Mouse (Mus musculus) left cerebral cortex, adult 2 months (tissue): ENCODE data around the gene A930017K11Rik. TPM values are rescaled to one million over a fixed set of nuclear protein-coding genes. Genes with fewer than 3 reads are reported as not detected.
A peak's percentile ranks its signal among the peaks of the same experiment; 100 is the strongest.

ENCODE experiments used
- DNase-seq, 2 experiments: peaks; one replicate each; pipeline ENCODE4 v3.0.0; 2021 to 2022; ENCODE audit warnings: low spot score in 2 of 2, mixed read lengths in 1 of 2; ENCODE audit errors: extremely low spot score in 1 of 2
- H3K27ac ChIP-seq: fragments of 200-600 bp; 2 replicates; pipeline ENCODE4 v1.8.1; 2022
- H3K4me3 ChIP-seq: fragments of 200-600 bp; 2 replicates; pipeline ENCODE4 v1.8.1; 2022
- CTCF ChIP-seq: fragments of 200-600 bp; IDR thresholded peaks from 2 replicates; pipeline ENCODE4 v1.8.1; 2022; ENCODE audit warnings: antibody characterized with exemption, mild to moderate bottlenecking, moderate library complexity
- intact Hi-C: fragments of 180-260 bp; cut with DNase I; formaldehyde crosslinking; loops from one replicate; pipeline ENCODE4 v1.15.1; 2025
- long read RNA-seq, 2 experiments: library from polyadenylated mRNA; stranded (forward); transcript quantifications; one replicate each; pipeline ENCODE4 v2.0.0; 2021; ENCODE audit warnings: borderline mapping rate in 2 of 2
- total RNA-seq, 2 experiments: library from RNA; stranded (reverse); gene quantifications; 2 replicates each; pipeline ENCODE4 v1.2.3; 2021

Gene A930017K11Rik
- total RNA-seq: under 1 TPM; 0.26 to 0.27 TPM
- long read RNA-seq, experiment 1, partial matches to known transcripts: 1 of 3 reads
- long read RNA-seq, experiment 1, other reads (novel, unspliced or antisense): 2 of 3 reads
- long read RNA-seq, experiment 2: 0 reads

DNA sequence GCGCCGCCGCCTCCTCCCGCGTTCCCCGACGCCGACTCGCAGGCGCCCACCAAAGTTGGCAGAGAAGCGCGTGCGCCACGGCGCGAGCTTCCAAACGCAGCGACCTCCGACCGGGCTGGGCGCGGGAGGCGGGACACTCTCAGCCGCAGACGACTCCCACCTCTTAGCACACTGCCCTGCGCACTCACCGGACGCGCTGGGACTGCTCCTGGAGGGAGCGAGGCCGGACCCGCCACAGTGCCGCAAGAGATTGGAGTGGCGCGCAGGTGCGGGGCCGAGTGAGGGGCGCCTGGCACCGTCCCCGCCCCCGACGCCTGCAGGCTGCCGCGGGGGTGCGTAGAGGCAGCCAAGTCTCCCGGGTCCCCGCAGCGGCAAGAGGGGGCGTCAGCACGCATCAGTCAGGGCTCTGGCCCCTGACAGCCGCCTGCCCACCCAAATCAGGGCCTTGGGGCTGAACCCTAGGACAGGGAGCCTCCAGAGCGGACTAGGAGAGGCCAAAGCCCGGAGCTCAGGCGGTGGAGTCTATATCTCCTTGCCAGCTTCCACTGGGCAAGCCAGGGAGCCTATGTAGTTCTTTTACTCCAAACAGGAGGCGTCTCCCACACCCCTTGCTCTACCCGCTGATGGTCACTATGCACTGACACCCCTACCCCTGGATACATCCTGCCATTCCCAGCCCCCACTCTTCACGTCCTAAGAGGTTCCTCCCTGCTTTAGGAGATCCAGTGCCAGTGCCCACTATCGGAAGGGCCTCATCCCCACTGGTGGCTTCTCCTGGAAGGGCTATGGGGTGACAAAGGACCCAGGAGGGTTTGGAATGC lies at the start of gene A930017K11Rik:
Gene A930017K11Rik (minus strand): TSS at position 763 of the 821 bp plus-strand sequence.
- TF ChIP-seq CTCF: no peak
- peak within 1 kb of the TSS; percentile 44; the same call in 1 of the 2 replicates for H3K27ac ChIP-seq
- DNase-seq: no peak
- peak within 1 kb of the TSS; percentile 25 for H3K4me3 ChIP-seq
- intact Hi-C loops: no loop called here

DNA sequence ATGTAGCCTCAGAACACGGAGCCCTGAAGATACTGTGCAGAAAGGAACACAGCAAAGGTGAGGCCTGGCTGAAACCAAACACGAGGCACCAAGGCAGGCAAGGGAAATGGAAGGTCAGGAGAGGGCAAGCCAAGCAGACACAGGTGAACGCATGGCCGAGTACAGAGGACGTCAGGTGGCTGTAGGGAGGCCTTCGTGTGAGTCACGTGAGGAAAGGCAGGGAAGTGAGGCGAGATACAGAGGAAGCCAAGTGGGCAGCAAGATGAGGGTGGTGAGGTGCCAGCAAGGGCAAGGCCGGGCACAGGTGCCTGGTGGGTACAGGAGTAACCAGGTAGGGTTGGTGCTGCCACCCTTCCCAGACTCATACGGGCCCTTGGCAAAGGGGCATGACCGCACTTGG lies 46.1 kb upstream of the A930017K11Rik start:
- TF ChIP-seq CTCF: no peak
- DNase-seq: no peak
- Histone ChIP-seq H3K27ac (no peak overlapping the region), H3K4me3 (no peak overlapping the region)
- intact Hi-C loops: no loop called here

DNA sequence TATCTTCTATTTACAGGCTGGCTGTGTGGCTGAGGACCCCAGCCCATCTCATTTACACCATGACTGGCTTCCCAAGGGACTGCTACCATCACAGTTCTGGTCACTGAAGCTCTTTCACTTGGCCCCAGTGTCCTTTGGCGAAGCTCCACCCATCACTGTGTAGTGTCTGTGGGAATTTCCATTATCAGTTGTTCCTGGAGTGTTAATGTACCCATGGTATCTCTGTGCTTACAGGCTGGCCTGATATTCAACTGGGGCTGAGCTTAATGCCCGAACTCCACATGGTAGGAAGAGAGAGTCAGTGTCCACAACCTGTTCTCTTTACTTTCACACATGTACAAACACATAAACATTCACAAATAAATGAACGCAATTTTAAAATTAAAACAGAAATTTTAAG lies 41.1 kb upstream of the A930017K11Rik start:
- TF ChIP-seq CTCF: no peak
- H3K4me3 ChIP-seq: no peak overlapping the region
- H3K27ac ChIP-seq: no peak overlapping the region
- DNase-seq: no peak
- intact Hi-C loops: no loop called here

DNA sequence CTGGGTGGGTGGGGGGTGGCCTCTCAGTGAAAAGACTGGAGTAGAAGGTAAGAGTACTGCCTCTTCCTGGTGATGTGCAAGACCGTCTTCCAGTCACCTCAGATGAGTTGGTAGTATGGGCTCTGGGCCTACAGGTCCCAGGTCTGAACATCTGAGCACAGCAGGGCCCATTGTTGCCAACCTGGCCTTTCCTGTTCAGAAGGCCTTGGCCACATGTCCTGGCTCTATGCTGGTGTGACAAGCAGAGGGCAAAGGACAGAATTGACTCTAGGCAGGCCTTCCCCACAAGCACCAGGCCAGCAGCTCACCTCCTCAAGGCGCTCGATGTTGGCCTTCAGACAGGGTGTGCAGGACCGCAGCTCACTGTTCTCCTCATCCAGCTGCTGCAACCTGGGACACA lies 39.9 kb upstream of the A930017K11Rik start:
- DNase-seq: no peak
- no peak overlapping the region for H3K4me3 ChIP-seq
- no peak for TF ChIP-seq CTCF
- H3K27ac ChIP-seq: no peak overlapping the region
- intact Hi-C loops: no loop called here

DNA sequence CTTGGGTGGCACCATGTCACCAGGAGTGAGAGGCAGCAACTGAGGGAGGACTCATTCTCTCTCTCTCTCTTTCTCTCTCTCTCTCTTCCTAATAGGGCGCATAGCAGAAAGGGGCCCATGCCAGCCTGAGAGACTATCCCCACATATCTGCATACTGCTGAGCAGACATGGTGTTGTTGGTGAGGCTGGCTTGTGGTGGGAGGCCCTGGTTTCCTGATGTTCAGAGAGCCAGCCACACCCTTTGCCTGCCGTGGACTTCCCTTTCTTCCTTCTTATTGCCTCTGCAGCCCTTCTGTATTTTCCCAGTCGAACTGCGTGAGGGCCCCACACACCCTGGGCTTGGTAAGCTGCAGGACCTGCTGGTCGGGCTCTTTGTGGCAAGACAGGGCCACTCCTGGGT lies 38.0 kb upstream of the A930017K11Rik start:
- DNase-seq: no peak
- no peak overlapping the region for H3K4me3 ChIP-seq
- intact Hi-C loops: no loop called here
- H3K27ac ChIP-seq: no peak overlapping the region
- TF ChIP-seq CTCF: no peak

DNA sequence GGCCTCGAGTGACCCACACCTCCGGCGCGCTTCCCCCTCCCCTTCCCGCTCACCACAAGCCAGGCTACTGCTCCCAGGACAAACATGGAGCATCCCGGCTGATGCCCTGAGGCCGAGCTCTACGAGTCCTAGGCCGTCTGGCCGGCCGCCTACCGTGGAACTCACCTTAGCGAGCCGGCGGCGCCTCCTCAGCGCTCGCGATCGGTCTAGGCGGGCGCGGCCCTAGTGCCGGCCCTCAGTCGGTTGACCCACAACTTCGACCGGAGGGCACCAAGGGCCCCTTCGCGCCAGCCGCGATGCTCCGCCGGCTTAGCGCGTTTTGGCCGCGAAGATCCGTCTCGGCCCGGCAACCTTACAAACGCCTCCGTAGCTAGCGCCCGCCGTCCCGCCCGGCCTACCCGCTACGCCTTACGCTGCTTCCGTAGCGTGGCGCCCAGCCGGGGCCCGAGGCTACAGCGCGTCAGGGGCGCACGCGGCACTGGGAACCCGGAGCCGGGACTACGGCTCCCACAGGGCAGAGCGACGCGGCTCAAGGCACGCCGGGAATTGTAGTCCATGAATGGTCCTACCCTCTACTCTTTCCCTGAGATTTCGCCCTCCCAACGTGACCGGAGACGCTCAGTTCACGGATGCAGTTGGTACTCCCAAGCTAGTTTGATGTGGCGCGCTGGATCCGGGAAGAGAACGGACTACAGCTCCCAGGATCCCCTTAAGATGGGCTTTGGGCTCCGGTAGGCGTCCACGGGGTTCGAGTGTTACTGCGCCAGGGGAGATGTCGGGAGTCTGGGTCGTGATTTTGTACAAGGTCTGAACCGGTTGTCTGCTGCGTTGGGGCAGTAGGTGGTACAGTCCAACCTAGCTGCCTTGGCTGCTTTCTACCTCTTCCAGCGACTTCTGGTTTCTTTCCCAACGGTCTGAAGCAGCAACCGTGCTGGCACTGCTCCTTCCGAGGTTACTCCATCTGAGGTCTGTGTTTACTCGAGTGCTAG lies 33.2 kb upstream of the A930017K11Rik start, which contains the start of gene Capn15:
Gene Capn15 (minus strand): TSS at position 491 of the 989 bp plus-strand sequence.
- Histone ChIP-seq H3K4me3 (peak within 1 kb of the TSS; percentile 79), H3K27ac (peak within 1 kb of the TSS; percentile 95)
- no peak for TF ChIP-seq CTCF
- intact Hi-C loops: loop anchor here (2.0 kb wide), 2 partner anchors 43 to 67 kb away; partner anchors contain the start of gene Rab40c
- peak; percentile 95 to 96 for DNase-seq

DNA sequence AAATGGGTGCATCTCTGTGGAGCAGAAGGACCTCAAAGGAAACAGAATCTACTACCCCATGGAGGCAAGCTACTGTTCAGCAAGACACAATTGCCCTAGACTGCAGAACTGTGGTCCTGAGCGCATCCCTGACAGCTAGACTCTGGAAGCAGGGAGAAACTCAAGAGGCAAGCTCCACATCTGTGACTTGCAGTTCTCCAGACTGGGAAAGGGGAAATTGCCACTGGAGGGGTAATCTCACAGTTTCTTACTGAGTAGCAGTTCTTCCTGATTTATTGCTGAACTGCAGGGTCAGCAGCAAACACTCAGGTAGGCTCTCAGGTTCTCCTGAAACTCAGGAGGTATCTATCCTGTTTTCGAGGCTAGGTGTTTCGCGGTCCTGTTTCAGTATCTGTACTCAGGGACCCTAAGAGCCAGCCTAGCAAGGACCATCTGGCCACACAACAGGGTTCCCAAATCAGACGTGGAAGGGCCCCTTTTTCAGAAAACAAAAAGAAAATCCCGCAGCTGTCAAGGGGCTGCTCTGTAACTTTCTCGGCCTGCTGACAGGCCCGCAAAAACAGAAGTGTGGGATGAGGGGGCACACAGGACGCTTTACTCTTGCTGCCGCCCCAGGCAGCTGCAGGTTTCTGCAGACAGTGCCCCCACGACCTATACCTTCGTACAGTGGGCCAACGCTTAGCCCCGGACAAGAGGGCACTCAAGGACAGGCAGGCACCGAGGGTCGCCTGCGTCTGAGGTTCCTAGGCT lies 32.4 kb upstream of the A930017K11Rik start:
- no peak for DNase-seq
- intact Hi-C loops: loop anchor here (2.0 to 5.0 kb wide), 3 partner anchors 42 to 92 kb away; partner anchors contain the start of gene Rab40c
- H3K27ac ChIP-seq: peak overlapping the region; percentile 95
- TF ChIP-seq CTCF: no peak
- H3K4me3 ChIP-seq: peak overlapping the region; percentile 79

DNA sequence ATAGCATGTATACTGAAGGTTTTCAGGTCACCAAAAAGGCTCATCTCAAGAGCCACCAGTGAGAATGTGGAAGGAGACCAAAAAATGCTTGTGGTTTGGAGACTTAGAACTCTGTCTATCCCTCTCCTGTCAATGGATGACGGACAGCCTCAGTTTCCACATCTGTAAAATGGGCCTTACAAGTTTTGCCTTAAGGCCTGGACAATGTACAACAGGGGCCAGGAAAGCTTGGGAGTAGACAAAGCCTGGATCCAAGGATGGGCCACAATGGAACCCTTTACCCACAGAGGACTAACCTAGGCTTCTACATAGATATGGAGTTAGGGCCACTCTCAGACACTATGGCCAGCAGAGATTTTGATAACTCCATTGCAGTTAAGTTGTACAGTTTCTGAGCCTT lies 31.7 kb upstream of the A930017K11Rik start:
- intact Hi-C loops: loop anchor here (2.0 to 5.0 kb wide), 3 partner anchors 41 to 92 kb away; partner anchors contain the start of gene Rab40c
- Histone ChIP-seq H3K27ac (no peak overlapping the region), H3K4me3 (peak overlapping the region; percentile 79)

DNA sequence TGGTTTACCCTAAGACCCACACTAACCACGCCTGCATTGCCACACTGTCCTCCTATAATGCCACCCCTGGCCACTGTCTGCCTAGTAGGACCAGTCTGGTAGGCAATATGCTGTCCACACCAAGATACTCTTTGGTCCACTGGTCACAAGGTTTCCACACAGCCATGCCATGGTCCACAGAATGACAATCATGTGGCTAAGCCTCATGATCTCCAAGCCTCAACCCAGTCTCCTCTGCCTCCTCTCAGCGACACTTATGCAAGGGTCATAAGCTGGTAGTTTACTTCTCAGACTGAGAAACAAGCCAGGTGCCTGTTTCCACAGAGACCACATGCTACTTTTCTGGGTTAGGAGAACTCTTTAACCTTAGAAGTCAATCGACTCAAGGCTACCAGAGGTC lies 30.5 kb upstream of the A930017K11Rik start:
- no peak for DNase-seq
- Histone ChIP-seq H3K27ac (no peak overlapping the region), H3K4me3 (no peak overlapping the region)
- no peak for TF ChIP-seq CTCF
- intact Hi-C loops: loop anchor here (5.0 kb wide), 1 partner anchor 91 kb away; no protein-coding TSS in a partner anchor

More for the DNA sequence above, 31.7 kb upstream of the A930017K11Rik start:
- no peak for DNase-seq
- TF ChIP-seq CTCF: no peak

DNA sequence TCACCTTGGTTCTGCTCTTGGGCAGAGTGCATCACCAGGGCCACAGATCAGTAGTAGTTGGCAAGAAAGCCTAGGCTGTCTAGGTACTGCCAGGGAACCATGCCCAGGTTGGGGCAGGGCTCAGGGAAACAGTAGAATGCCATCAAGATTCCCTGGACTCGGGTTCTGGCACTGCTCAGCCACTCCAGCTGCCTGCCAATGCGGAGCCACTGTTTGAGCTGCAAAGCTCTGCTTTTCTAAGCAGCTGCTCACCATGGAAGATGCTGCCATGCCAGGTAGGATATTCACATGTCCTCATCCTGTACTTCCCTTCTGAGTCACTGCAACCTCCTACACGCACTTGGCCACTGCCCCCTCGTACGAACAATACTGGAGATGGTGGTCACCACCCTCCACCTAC lies 28.5 kb upstream of the A930017K11Rik start:
- TF ChIP-seq CTCF: no peak
- H3K4me3 ChIP-seq: no peak overlapping the region
- peak overlapping the region; percentile 25 for H3K27ac ChIP-seq
- peak in 1 of 2 experiments; percentile 35 for DNase-seq
- intact Hi-C loops: loop anchor here (5.0 kb wide), 1 partner anchor 89 kb away; no protein-coding TSS in a partner anchor
